Mouse (Mus musculus) layer of hippocampus, postnatal 25 days (tissue): Measurements from ENCODE around the gene Pcbp1. TPM values are rescaled to one million over a fixed set of nuclear protein-coding genes. Genes with fewer than 3 reads are reported as not detected.

Experiments
- microRNA-seq, 2 experiments: library from miRNA; unstranded; fragments of <30 nt; microRNA quantifications; one replicate each; pipeline ENCODE4 v1.2.0; 2021
- total RNA-seq, 2 experiments: library from RNA; stranded (reverse); gene quantifications; 2 replicates each; pipeline ENCODE4 v1.2.3; 2021

The Pcbp1 gene
- total RNA-seq, 2 experiments from 2014 or later: 187 to 192 TPM

Small RNA genes lying within 50 kb of the gene (microRNA-seq; reads per million reads assigned to microRNA genes)
- gene Gm22184: 0 reads per million in 2 experiments

Other genes starting within 250 kb of the Pcbp1 start
- 10 to 100 TPM; 32.8 TPM for gene Fam136a, start 160.7 kb downstream of the Pcbp1 start, total RNA-seq
- gene Snrpg, start 155.0 kb downstream of the Pcbp1 start, total RNA-seq: 10 to 100 TPM; 77.8 to 78.4 TPM
- 100 to 1,000 TPM in 1 of 2 experiments, 10 to 100 TPM in 1; 96.7 to 126 TPM for gene Pcyox1, start 129.2 kb downstream of the Pcbp1 start, total RNA-seq
- gene Tia1, start 122.1 kb downstream of the Pcbp1 start, total RNA-seq: 100 to 1,000 TPM; 114 to 168 TPM
- 1 to 10 TPM in 1 of 2 experiments, under 1 TPM in 1; 0.92 to 3.0 TPM for gene Gm44790, start 99.7 kb downstream of the Pcbp1 start, total RNA-seq
- gene C87436, start 87.9 kb downstream of the Pcbp1 start, total RNA-seq: 10 to 100 TPM; 16.1 to 17.4 TPM
- 1 to 10 TPM; 1.4 to 1.5 TPM for gene Asprv1, start 101.8 kb upstream of the Pcbp1 start, total RNA-seq
- gene Mxd1, start 142.8 kb upstream of the Pcbp1 start, total RNA-seq: 10 to 100 TPM; 19.2 to 21.2 TPM
- gene Snrnp27, start 158.2 kb upstream of the Pcbp1 start, total RNA-seq: 10 to 100 TPM; 57.8 to 62.2 TPM
- 10 to 100 TPM; 29.7 to 35.8 TPM for gene Gmcl1, start 207.1 kb upstream of the Pcbp1 start, total RNA-seq